Mouse (Mus musculus) testis, adult 2 months (tissue): ENCODE results near the gene Snupn. TPM values are rescaled to one million over a fixed set of nuclear protein-coding genes. Genes with fewer than 3 reads are reported as not detected.
A peak's percentile ranks its signal among the peaks of the same experiment; 100 is the strongest.
"Not testable (repeated sequence)": the region's sequence is repeated elsewhere in the genome, so short reads cannot be mapped to it uniquely, and the experiment has no call there.

Experiments
- H3K27ac ChIP-seq: fragments of 200-500 bp; 2 replicates; pipeline ENCODE4 v1.5.1; 2012; ENCODE audit warnings: low read depth, low read length; ENCODE audit not compliant: control insufficient read depth, insufficient read depth
- H3K27me3 ChIP-seq: fragments of 200-500 bp; 2 replicates; pipeline ENCODE4 v1.6.1; 2012; ENCODE audit warnings: mild to moderate bottlenecking, low read length, moderate library complexity; ENCODE audit not compliant: control insufficient read depth, insufficient read depth
- H3K36me3 ChIP-seq: fragments of 200-500 bp; 2 replicates; pipeline ENCODE4 v1.6.1; 2012; ENCODE audit warnings: mild to moderate bottlenecking, low read length; ENCODE audit not compliant: control insufficient read depth, insufficient read depth
- H3K4me1 ChIP-seq: fragments of 200-500 bp; 2 replicates; pipeline ENCODE4 v1.6.1; 2012; ENCODE audit warnings: low read length; ENCODE audit not compliant: control insufficient read depth, insufficient read depth
- H3K4me3 ChIP-seq: fragments of 200-500 bp; 2 replicates; pipeline ENCODE4 v1.5.1; 2012; ENCODE audit warnings: low read depth, mild to moderate bottlenecking, low read length, moderate library complexity, mixed read lengths; ENCODE audit not compliant: control insufficient read depth
- CTCF ChIP-seq: fragments of 200-500 bp; IDR thresholded peaks from 2 replicates; pipeline ENCODE4 v1.5.1; 2012; ENCODE audit warnings: low read depth, mild to moderate bottlenecking, inconsistent platforms, low read length, moderate library complexity; ENCODE audit not compliant: control insufficient read depth, insufficient read depth, insufficient replicate concordance
- POLR2A ChIP-seq: fragments of 200-500 bp; IDR thresholded peaks from 2 replicates; pipeline ENCODE4 v1.6.1; 2012; ENCODE audit warnings: low read depth, mild to moderate bottlenecking, inconsistent platforms, low read length, moderate library complexity; ENCODE audit not compliant: control insufficient read depth
- polyA plus RNA-seq: library from polyadenylated mRNA; depleted of rRNA; stranded (reverse); fragments of >200 nt; gene quantifications from 2 replicates; pipeline ENCODE4 v1.2.3, GENCODE M21; 2012; rRNA removed

The Snupn gene
- polyA plus RNA-seq = 11.9 and 14.1 TPM in 2 replicates

DNA sequence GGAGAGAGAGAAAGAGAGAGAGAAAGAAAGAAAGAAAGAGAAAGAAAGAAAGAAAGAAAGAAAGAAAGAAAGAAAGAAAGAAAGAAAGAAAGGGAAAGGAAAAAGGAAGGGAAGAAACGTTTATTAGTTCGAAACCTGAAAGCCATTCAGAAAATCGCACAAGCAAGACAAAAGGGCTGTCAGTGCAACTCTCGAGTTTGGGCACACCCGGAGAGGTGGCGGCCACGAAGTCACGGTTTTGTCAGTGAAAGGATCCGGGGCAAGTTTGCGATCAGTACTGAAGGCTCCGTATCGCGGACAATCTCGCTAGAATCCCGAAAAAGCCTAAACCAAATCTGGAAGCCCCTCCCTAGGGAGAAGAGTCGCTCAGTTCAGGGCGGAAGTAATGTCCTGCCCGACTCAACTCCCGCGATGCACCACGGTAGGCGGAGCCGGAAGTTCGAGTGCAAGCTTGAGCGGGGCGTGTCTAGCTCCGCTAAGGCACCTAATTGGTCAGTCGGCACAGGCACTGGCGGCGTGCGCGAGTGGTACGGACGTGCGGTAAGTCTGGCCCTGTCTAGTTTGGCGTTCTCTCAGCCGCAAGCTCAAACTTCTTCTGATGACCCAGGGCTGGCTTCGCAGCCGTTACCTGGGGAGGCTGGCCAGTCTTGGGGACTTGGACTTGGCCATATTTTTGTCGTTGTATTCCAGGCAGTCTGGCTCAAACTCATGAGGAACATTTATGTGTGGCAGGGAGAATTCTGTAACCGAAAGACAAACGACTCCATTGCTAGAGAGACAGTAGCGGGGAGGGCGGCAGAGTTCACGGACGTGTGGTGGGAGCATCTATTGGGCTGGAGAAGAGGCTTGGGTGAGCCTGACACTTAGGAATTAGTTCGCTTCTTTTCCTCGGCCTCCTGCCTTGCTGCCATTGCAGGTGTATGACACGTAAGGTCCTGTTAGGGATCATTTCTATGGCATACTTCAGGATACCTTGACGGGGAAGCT is at the start of gene Snupn:
Gene Snupn (plus strand): TSS at position 465 of the 987 bp plus-strand sequence.
- H3K4me3 ChIP-seq = peak within 1 kb of the TSS; percentile 94
- no peaks in the 10 kb centered on the region for H3K27me3 ChIP-seq
- H3K36me3 ChIP-seq = no peaks in the 10 kb centered on the region
- H3K27ac ChIP-seq = peak within 1 kb of the TSS; percentile 89
- peaks cover 5% of the 10 kb centered on the region; the same call in 1 of the 2 replicates for H3K4me1 ChIP-seq
- peak; percentile 99 for TF ChIP-seq POLR2A
- peak; percentile 27; the same call in 1 of the 2 replicates for TF ChIP-seq CTCF

DNA sequence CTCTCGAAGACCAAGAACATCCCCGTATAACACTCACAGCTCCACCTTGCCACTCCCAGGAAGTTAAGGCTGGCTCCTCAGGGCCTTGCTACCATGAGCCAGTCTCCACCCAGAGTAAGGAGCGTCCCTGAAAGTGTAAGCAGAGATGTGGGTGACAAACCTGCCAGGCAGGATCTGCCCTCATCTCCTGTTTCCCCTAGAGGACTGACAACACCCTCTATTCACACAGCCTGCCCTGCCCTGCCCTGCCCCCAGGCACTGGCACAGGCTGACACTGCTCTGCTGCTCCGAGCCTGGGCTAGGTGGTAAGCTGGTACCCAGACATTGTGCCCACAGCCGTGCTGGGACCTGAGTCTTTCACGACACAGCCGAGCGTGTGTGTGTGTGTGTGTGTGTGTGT is 49.5 kb upstream of the Snupn start:
- TF ChIP-seq CTCF (no peak), POLR2A (no peak)
- peaks cover 3% of the 10 kb centered on the region; the same call in 1 of the 2 replicates for H3K4me1 ChIP-seq
- no peaks in the 10 kb centered on the region for H3K36me3 ChIP-seq
- no peaks in the 10 kb centered on the region for H3K27me3 ChIP-seq
- no peak overlapping the region for H3K27ac ChIP-seq
- no peak overlapping the region for H3K4me3 ChIP-seq

DNA sequence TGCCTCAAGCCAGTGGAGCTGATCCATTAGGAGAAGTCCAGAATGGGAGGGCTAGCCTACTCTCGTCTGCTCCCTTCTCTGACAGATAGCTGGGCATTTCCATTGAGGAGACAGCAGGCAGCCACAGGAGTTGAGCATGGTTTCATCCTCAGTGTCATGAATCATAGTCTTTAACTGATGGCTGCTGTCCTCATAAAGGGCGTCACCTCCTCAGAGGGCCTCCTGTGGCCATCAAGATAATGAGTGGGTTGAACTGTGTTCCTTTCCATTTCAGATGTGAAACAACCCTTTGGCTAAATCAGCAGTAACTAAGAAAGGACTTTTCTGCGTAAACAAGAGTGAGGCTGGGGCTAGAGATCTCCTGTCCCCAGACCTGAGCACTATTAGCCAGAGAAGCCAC is 47.0 kb upstream of the Snupn start:
- no peak overlapping the region for H3K27ac ChIP-seq
- peaks cover 3% of the 10 kb centered on the region; the same call in 1 of the 2 replicates for H3K4me1 ChIP-seq
- no peaks in the 10 kb centered on the region for H3K27me3 ChIP-seq
- no peak overlapping the region for H3K4me3 ChIP-seq
- H3K36me3 ChIP-seq = no peaks in the 10 kb centered on the region
- TF ChIP-seq POLR2A = no peak
- TF ChIP-seq CTCF = no peak

DNA sequence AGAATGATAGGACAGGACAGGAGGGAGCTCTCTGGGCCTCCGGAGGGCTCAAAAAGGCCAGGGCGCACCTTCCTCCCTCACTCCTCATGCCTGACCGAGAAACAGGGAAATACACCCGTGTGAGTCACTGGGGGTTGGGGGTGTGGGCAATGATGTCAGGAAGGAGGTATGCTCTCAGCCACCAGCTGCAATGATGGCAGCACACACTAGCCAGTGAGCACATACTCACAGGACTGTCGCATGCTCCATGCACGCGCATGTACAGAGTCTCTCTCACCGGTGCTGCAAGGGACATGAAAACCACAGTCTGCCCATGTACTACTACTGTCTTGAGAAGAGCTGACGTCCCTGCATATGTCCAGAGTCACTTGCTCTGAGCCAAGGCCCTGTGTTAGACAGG is 43.1 kb upstream of the Snupn start:
- no peak for TF ChIP-seq POLR2A
- TF ChIP-seq CTCF = no peak
- Histone ChIP-seq H3K36me3 (no peaks in the 10 kb centered on the region), H3K27ac (no peak overlapping the region), H3K4me3 (no peak overlapping the region), H3K4me1 (peaks cover 2% of the 10 kb centered on the region; the same call in 1 of the 2 replicates), H3K27me3 (no peaks in the 10 kb centered on the region)

DNA sequence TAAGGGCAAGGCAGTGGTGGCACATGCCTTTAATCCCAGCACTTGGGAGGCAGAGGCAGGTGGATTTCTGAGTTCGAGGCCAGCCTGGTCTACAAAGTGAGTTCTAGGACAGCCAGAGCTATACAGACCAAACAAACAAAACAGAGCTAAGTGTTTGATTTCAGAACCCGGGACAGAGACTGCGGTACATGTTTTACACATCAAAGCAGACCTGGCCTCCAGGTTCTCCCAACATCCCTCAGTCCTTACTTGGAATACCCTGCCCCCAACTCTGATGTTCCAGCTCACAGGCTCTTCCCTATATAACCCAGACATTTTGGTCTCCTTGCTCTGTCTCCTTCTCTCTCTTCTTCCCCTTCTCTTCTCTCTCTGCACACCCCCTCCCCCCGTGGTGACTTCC is 40.7 kb upstream of the Snupn start:
- not testable (repeated sequence) for H3K36me3 ChIP-seq, H3K4me3 ChIP-seq, H3K27ac ChIP-seq, H3K4me1 ChIP-seq, H3K27me3 ChIP-seq

DNA sequence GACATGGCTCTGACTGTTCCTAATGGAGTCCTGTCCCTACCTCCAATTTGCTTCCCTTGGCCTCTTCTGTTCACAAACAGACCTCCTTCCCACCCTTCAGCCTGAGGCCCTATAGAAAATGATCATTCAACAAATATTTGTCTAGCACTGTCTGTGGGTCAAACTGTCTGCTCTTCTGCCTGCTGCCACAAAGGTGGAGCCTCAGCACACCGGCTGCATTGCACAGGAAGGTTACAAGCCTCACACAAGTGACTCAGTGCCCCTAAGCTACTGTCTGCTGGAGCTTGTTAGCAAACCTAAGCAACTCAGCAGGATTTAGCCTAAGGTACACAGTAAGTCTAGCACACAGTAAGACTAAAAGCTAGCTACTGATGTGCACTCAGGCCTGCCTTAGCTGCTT is 39.7 kb upstream of the Snupn start:
- Histone ChIP-seq H3K36me3 (no peaks in the 10 kb centered on the region), H3K27ac (no peak overlapping the region), H3K27me3 (no peaks in the 10 kb centered on the region), H3K4me1 (peaks cover 2% of the 10 kb centered on the region; the same call in 1 of the 2 replicates), H3K4me3 (no peak overlapping the region)
- no peak for TF ChIP-seq CTCF
- no peak for TF ChIP-seq POLR2A

DNA sequence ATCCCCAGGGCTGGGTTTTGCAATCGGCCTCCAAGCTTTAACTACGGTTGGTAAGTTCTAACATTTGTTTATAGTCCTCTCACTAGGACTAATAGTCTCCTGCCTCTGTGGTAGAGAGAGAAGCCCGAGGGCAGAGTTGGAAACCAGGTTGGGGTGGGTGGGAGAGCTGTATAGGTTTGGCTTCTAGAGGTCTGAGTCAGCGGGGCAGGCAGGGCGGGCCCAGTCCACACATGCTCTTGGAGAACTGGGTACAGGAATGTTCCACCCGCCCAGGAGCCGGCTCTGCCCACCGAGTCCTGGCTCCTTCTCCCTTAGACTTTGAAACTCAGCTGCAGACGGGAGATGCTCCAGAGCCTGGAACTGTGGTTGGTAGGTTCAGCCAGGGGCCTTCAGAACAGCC is 36.7 kb upstream of the Snupn start:
- TF ChIP-seq CTCF = no peak
- H3K36me3 ChIP-seq = no peaks in the 10 kb centered on the region
- H3K4me1 ChIP-seq = peaks cover 2% of the 10 kb centered on the region; the same call in 1 of the 2 replicates
- H3K4me3 ChIP-seq = no peak overlapping the region
- no peak overlapping the region for H3K27ac ChIP-seq
- no peaks in the 10 kb centered on the region for H3K27me3 ChIP-seq
